Mouse (Mus musculus) CH12.LX (cell line): ENCODE results near the gene Tbrg1. TPM values are rescaled to one million over a fixed set of nuclear protein-coding genes. Genes with fewer than 3 reads are reported as not detected.

Experiments
- DNase-seq: peaks from one replicate; pipeline ENCODE4 v3.0.0-alpha.2; 2013; ENCODE audit errors: extremely low read depth
- H3K27ac ChIP-seq: 2 replicates; pipeline ENCODE4 v1.5.1; 2012; ENCODE audit warnings: low read depth, mild to moderate bottlenecking, control low read depth, moderate library complexity; ENCODE audit not compliant: insufficient read depth
- H3K27me3 ChIP-seq: replicated peaks from 2 replicates; pipeline ENCODE3; 2012; ENCODE audit warnings: inconsistent platforms
- H3K36me3 ChIP-seq, 2 experiments: replicated peaks in 1 of 2; 2 replicates each; pipeline versions ENCODE3 to v1.6.1; 2012; ENCODE audit warnings: inconsistent platforms in 1 of 2, low read length in 1 of 2, mild to moderate bottlenecking in 1 of 2, mixed read lengths in 1 of 2, moderate library complexity in 1 of 2; ENCODE audit not compliant: control insufficient read depth in 1 of 2, insufficient read depth in 1 of 2
- H3K4me1 ChIP-seq, 2 experiments: 2 replicates each; pipeline ENCODE4 v1.6.1; 2012; ENCODE audit warnings: inconsistent platforms in 1 of 2, moderate library complexity in 1 of 2; ENCODE audit not compliant: insufficient read depth in 2 of 2, control insufficient read depth in 1 of 2
- H3K4me2 ChIP-seq: 2 replicates; pipeline ENCODE4 v1.6.1; 2012; ENCODE audit warnings: low read depth, mild to moderate bottlenecking, control low read depth; ENCODE audit not compliant: poor library complexity, insufficient read depth, severe bottlenecking
- H3K4me3 ChIP-seq, 3 experiments: fragments of 150-350 bp in 1 of 3; sonication (generic) in 1 of 3; replicated peaks in 1 of 3; 2 replicates each; pipeline versions ENCODE3 to v1.5.1; 2011 to 2012; ENCODE audit warnings: low read depth in 2 of 3, low read length in 2 of 3, mild to moderate bottlenecking in 2 of 3, moderate library complexity in 2 of 3, control low read depth in 1 of 3, improper control_type of control experiment in 1 of 3, inconsistent platforms in 1 of 3, mixed read lengths in 1 of 3; ENCODE audit not compliant: poor library complexity in 1 of 3
- H3K79me2 ChIP-seq: replicated peaks from 2 replicates; pipeline ENCODE4 v1.6.1; 2012; ENCODE audit warnings: mild to moderate bottlenecking, moderate library complexity; ENCODE audit not compliant: control insufficient read depth, poor library complexity, insufficient read depth, severe bottlenecking; ENCODE audit errors: extremely low read depth
- H3K9ac ChIP-seq: 2 replicates; pipeline ENCODE4 v1.6.1; 2012; ENCODE audit warnings: low read depth, mild to moderate bottlenecking, control low read depth, moderate library complexity; ENCODE audit not compliant: insufficient read depth
- H3K9me3 ChIP-seq: replicated peaks from 2 replicates; pipeline ENCODE3; 2012; ENCODE audit warnings: low read length, inconsistent platforms, mixed read lengths
- BHLHE40 ChIP-seq: IDR thresholded peaks from 2 replicates; pipeline ENCODE4 v1.6.1; 2011; ENCODE audit warnings: mild to moderate bottlenecking, low read depth, low read length, improper control_type of control experiment
- CHD1 ChIP-seq: IDR thresholded peaks from 2 replicates; pipeline ENCODE4 v1.6.1; 2012; ENCODE audit warnings: low read depth, low read length, improper control_type of control experiment, inconsistent platforms
- CHD2 ChIP-seq: IDR thresholded peaks from 2 replicates; pipeline ENCODE4 v1.6.1; 2011; ENCODE audit warnings: low read length, improper control_type of control experiment
- CTCF ChIP-seq, 2 experiments: IDR thresholded peaks in 1 of 2; conservative IDR thresholded peaks in 1 of 2; 2 replicates each; pipeline ENCODE4 v1.5.1; 2011 to 2012; ENCODE audit warnings: low read depth in 2 of 2, low read length in 2 of 2, improper control_type of control experiment in 1 of 2, inconsistent platforms in 1 of 2, mild to moderate bottlenecking in 1 of 2, moderate library complexity in 1 of 2
- E2F4 ChIP-seq: IDR thresholded peaks from 2 replicates; pipeline ENCODE4 v1.6.1; 2011; ENCODE audit warnings: low read depth, low read length, improper control_type of control experiment; ENCODE audit not compliant: insufficient replicate concordance
- EP300 ChIP-seq: IDR thresholded peaks from 2 replicates; pipeline ENCODE4 v1.6.1; 2011; ENCODE audit warnings: low read length, improper control_type of control experiment
- ETS1 ChIP-seq: conservative IDR thresholded peaks from 2 replicates; pipeline ENCODE4 v1.6.1; 2012; ENCODE audit warnings: low read depth, mild to moderate bottlenecking, inconsistent platforms, low read length, improper control_type of control experiment, moderate library complexity
- HCFC1 ChIP-seq: IDR thresholded peaks from 2 replicates; pipeline ENCODE4 v1.6.1; 2012; ENCODE audit warnings: low read depth, mild to moderate bottlenecking, inconsistent platforms, low read length, improper control_type of control experiment
- IRF4 ChIP-seq: IDR thresholded peaks from 2 replicates; pipeline ENCODE4 v1.6.1; 2014; ENCODE audit warnings: low read depth, mild to moderate bottlenecking, inconsistent platforms, low read length, improper control_type of control experiment
- JUN ChIP-seq: IDR thresholded peaks from 2 replicates; pipeline ENCODE4 v1.6.1; 2011; ENCODE audit warnings: low read depth, mild to moderate bottlenecking, low read length, improper control_type of control experiment, moderate library complexity; ENCODE audit not compliant: insufficient read depth
- JUND ChIP-seq: conservative IDR thresholded peaks from 2 replicates; pipeline ENCODE4 v1.6.1; 2011; ENCODE audit warnings: low read depth, low read length, improper control_type of control experiment
- MAFK ChIP-seq: IDR thresholded peaks from 2 replicates; pipeline ENCODE4 v1.6.1; 2011; ENCODE audit warnings: low read length, improper control_type of control experiment; ENCODE audit not compliant: insufficient replicate concordance
- MAX ChIP-seq: IDR thresholded peaks from 2 replicates; pipeline ENCODE4 v1.6.1; 2011; ENCODE audit warnings: low read length, improper control_type of control experiment
- MEF2A ChIP-seq: IDR thresholded peaks from 2 replicates; pipeline ENCODE4 v1.6.1; 2014; ENCODE audit warnings: low read depth, mild to moderate bottlenecking, inconsistent platforms, low read length, improper control_type of control experiment, borderline replicate concordance
- MXI1 ChIP-seq: IDR thresholded peaks from 2 replicates; pipeline ENCODE4 v1.6.1; 2011; ENCODE audit warnings: mild to moderate bottlenecking, low read depth, low read length, improper control_type of control experiment
- MYC ChIP-seq: IDR thresholded peaks from 2 replicates; pipeline ENCODE4 v1.6.1; 2011; ENCODE audit warnings: low read depth, mild to moderate bottlenecking, improper control_type of control experiment, low read length
- NRF1 ChIP-seq: IDR thresholded peaks from 2 replicates; pipeline ENCODE4 v1.6.1; 2014; ENCODE audit warnings: low read depth, mild to moderate bottlenecking, inconsistent platforms, low read length, improper control_type of control experiment, moderate library complexity
- PAX5 ChIP-seq: IDR thresholded peaks from 2 replicates; pipeline ENCODE4 v1.6.1; 2012; ENCODE audit warnings: low read length, inconsistent platforms, mixed read lengths
- POLR2A ChIP-seq: IDR thresholded peaks from 2 replicates; pipeline ENCODE4 v1.6.1; 2011; ENCODE audit warnings: low read depth, mild to moderate bottlenecking, improper control_type of control experiment, low read length
- POLR2AphosphoS2 ChIP-seq: IDR thresholded peaks from 2 replicates; pipeline ENCODE4 v1.6.1; 2011; ENCODE audit warnings: low read depth, low read length, improper control_type of control experiment
- RAD21 ChIP-seq: IDR thresholded peaks from 2 replicates; pipeline ENCODE4 v1.6.1; 2011; ENCODE audit warnings: low read depth, mild to moderate bottlenecking, low read length, improper control_type of control experiment, moderate library complexity
- RCOR1 ChIP-seq: conservative IDR thresholded peaks from 2 replicates; pipeline ENCODE4 v1.6.1; 2012; ENCODE audit warnings: low read depth, mild to moderate bottlenecking, inconsistent platforms, low read length, improper control_type of control experiment
- SIN3A ChIP-seq: IDR thresholded peaks from 2 replicates; pipeline ENCODE4 v1.6.1; 2012; ENCODE audit warnings: low read length, improper control_type of control experiment, inconsistent platforms
- TBP ChIP-seq: conservative IDR thresholded peaks from 2 replicates; pipeline ENCODE4 v1.6.1; 2011; ENCODE audit warnings: low read depth, low read length, improper control_type of control experiment
- TCF12 ChIP-seq: IDR thresholded peaks from 2 replicates; pipeline ENCODE4 v1.6.1; 2014; ENCODE audit warnings: low read depth, mild to moderate bottlenecking, inconsistent platforms, low read length, improper control_type of control experiment
- UBTF ChIP-seq: IDR thresholded peaks from 2 replicates; pipeline ENCODE4 v1.6.1; 2012; ENCODE audit warnings: low read depth, mild to moderate bottlenecking, inconsistent platforms, low read length, improper control_type of control experiment, moderate library complexity
- USF2 ChIP-seq: conservative IDR thresholded peaks from 2 replicates; pipeline ENCODE4 v1.6.1; 2011; ENCODE audit warnings: low read depth, low read length, improper control_type of control experiment
- ZC3H11A ChIP-seq: IDR thresholded peaks from 2 replicates; pipeline ENCODE4 v1.6.1; 2012; ENCODE audit warnings: low read depth, mild to moderate bottlenecking, inconsistent platforms, low read length, improper control_type of control experiment
- ZKSCAN1 ChIP-seq: IDR thresholded peaks from 2 replicates; pipeline ENCODE4 v1.6.1; 2012; ENCODE audit warnings: low read depth, inconsistent platforms, low read length, improper control_type of control experiment, borderline replicate concordance
- ZMIZ1 ChIP-seq: IDR thresholded peaks from 2 replicates; pipeline ENCODE4 v1.6.1; 2012; ENCODE audit warnings: low read depth, mild to moderate bottlenecking, inconsistent platforms, low read length, improper control_type of control experiment
- ZNF384 ChIP-seq: IDR thresholded peaks from 2 replicates; pipeline ENCODE4 v1.6.1; 2012; ENCODE audit warnings: low read depth, low read length, improper control_type of control experiment, inconsistent platforms
- dilution Hi-C: fragments of 300-500 bp; cut with MboI; formaldehyde crosslinking; loops from 2 replicates; pipeline ENCODE4 v1.14.3; 2020; ENCODE audit warnings: low sequenced_read_pairs; ENCODE audit not compliant: extremely low pct_unique_long_range_greater_than_20kb, extremely low pct_ligation_motif_present
- in situ Hi-C: fragments of 300-500 bp; cut with MboI; formaldehyde crosslinking; loops from 3 replicates; pipeline ENCODE4 v1.14.3; 2019; ENCODE audit warnings: low sequenced_read_pairs, low pct_ligation_motif_present, low pct_unique_long_range_greater_than_20kb, mixed read lengths
- polyA plus RNA-seq: library from polyadenylated mRNA; unstranded; fragments of >175 nt; gene quantifications from 2 replicates; pipeline ENCODE4 v1.2.1, GENCODE M21; 2012; ENCODE audit warnings: low read depth; ENCODE audit not compliant: insufficient read length
- total RNA-seq, 2 experiments: library from RNA; depleted of rRNA; stranded (reverse); fragments of 300-350 nt in 1 of 2; fragments of >200 nt in 1 of 2; gene quantifications; 2 replicates each; pipeline ENCODE4 v1.2.3; 2012 to 2014

The Tbrg1 gene
- total and polyA plus RNA-seq, 3 experiments, result 97.4 to 115 (median 103) TPM

GRCm38 (mm10) chr9:37613911-37614280, 43.2 kb downstream of the Tbrg1 start:
- no peak for DNase-seq
- TF ChIP-seq POLR2A, result no peak
- TF ChIP-seq IRF4, result peak; percentile 66
- TF ChIP-seq ZMIZ1, result no peak
- no peak for TF ChIP-seq E2F4
- TF ChIP-seq MEF2A, result no peak
- TF ChIP-seq HCFC1, result no peak
- no peak for TF ChIP-seq TBP
- 0 out of 2 replicates have a peak, but pooled peaks have one; percentile 7 for TF ChIP-seq MAX
- TF ChIP-seq PAX5, result no peak
- no peak for TF ChIP-seq POLR2AphosphoS2
- TF ChIP-seq MXI1, result no peak
- no peak for TF ChIP-seq RCOR1
- Histone ChIP-seq H3K4me3 (peak overlapping the region; percentile 61 to 72 (median 62)), H3K36me3 (peaks cover 0 to 4% of the 10 kb centered on the region in 2 experiments), H3K79me2 (no peaks in the 10 kb centered on the region), H3K27me3 (no peaks in the 10 kb centered on the region), H3K9me3 (no peaks in the 10 kb centered on the region), H3K9ac (peak overlapping the region; percentile 41; the same call in 1 of the 2 replicates), H3K4me1 (peaks cover 0 to 13% of the 10 kb centered on the region in 2 experiments; a peak in 2 of 4 replicates), H3K27ac (no peak overlapping the region), H3K4me2 (peak overlapping the region; percentile 66)
- dilution Hi-C loops (no loop called here), in situ Hi-C loops (no loop called here)

GRCm38 (mm10) chr9:37613182-37613910, 43.8 kb downstream of the Tbrg1 start, which contains the start of gene Spa17:
Spa17 (minus strand) TSS chr9:37613722.
- peaks cover 0 to 13% of the 10 kb centered on the region in 2 experiments; a peak in 2 of 4 replicates for H3K4me1 ChIP-seq
- TF ChIP-seq JUND, result no peak
- TF ChIP-seq EP300, result no peak; the same call in 1 of the 2 replicates
- TF ChIP-seq ZMIZ1, result 0 out of 2 replicates have a peak, but pooled peaks have one; percentile 27
- TF ChIP-seq TCF12, result peak; percentile 29; the same call in 1 of the 2 replicates
- TF ChIP-seq E2F4, result no peak
- TF ChIP-seq BHLHE40, result 0 out of 2 replicates have a peak, but pooled peaks have one; percentile 18
- no peak for TF ChIP-seq PAX5
- no peak for TF ChIP-seq MAFK
- no peak; the same call in 1 of the 2 replicates for TF ChIP-seq ZKSCAN1
- peak; percentile 82 for TF ChIP-seq HCFC1
- no peak for TF ChIP-seq CHD1
- peak; percentile 74; the same call in 1 of the 2 replicates for TF ChIP-seq UBTF
- TF ChIP-seq ZNF384, result peak; percentile 100
- no peak for TF ChIP-seq JUN
- peak; percentile 98 for TF ChIP-seq SIN3A
- TF ChIP-seq RAD21, result no peak
- TF ChIP-seq NRF1, result peak; percentile 55; the same call in 1 of the 2 replicates
- no peak for TF ChIP-seq TBP
- no peak for TF ChIP-seq CTCF (conservative IDR thresholded peaks at IDR 0.05 in 1 of 2, IDR thresholded peaks at IDR 0.05 in 1 of 2; ENCODE audit: low read depth in 2 of 2, low read length in 2 of 2)
- TF ChIP-seq ZC3H11A, result no peak
- peak; percentile 52 for TF ChIP-seq POLR2A
- TF ChIP-seq USF2, result no peak
- no peak for TF ChIP-seq CHD2
- peak; percentile 26; the same call in 1 of the 2 replicates for TF ChIP-seq ETS1
- TF ChIP-seq MYC, result 0 out of 2 replicates have a peak, but pooled peaks have one; percentile 58
- TF ChIP-seq MEF2A, result peak; percentile 56; the same call in 1 of the 2 replicates

More at GRCm38 (mm10) chr9:37613182-37613910, 43.8 kb downstream of the Tbrg1 start, which contains the start of gene Spa17:
- H3K27me3 ChIP-seq, result no peaks in the 10 kb centered on the region
- in situ Hi-C loops (no loop called here), dilution Hi-C loops (no loop called here)
- DNase-seq, result peak; percentile 89
- no peaks in the 10 kb centered on the region for H3K79me2 ChIP-seq
- peaks cover 0 to 4% of the 10 kb centered on the region in 2 experiments for H3K36me3 ChIP-seq
- peak within 1 kb of the TSS; percentile 62 to 81 (median 75) for H3K4me3 ChIP-seq
- no peaks in the 10 kb centered on the region for H3K9me3 ChIP-seq
- peak within 1 kb of the TSS; percentile 45; the same call in 1 of the 2 replicates for H3K9ac ChIP-seq
- H3K27ac ChIP-seq, result no peak within 1 kb of the TSS
- H3K4me2 ChIP-seq, result peak within 1 kb of the TSS; percentile 66
